Mouse (Mus musculus): ENCODE results near the gene Rtp2.

Rtp2 gene

GRCm38 (mm10) chr16:23887910-23888579, 44.1 kb downstream of the Rtp2 start:
- no peak for DNase-seq (ENCODE audit: low spot score)

GRCm38 (mm10) chr16:23885098-23885497, 47.1 kb downstream of the Rtp2 start:
- no peak for DNase-seq (ENCODE audit: low spot score)

All from adipocyte (in vitro differentiated cells).